Mouse (Mus musculus) spleen, postnatal 4 days (tissue): ENCODE measurements at regions not wholly inside any gene's neighbourhood (a gene's known extent, or its start where the extent isn't known, plus 50 kb on each side); places are given as distances from the start of the nearest gene placed in this dataset.
A peak's percentile ranks its signal among the peaks of the same experiment; 100 is the strongest.
"Not testable (repeated sequence)": the region's sequence is repeated elsewhere in the genome, so short reads cannot be mapped to it uniquely, and the experiment has no call there.

ENCODE experiments used
- DNase-seq, 2 experiments: peaks; one replicate each; pipeline ENCODE4 v3.0.0; 2022; ENCODE audit warnings: low spot score in 2 of 2

DNA sequence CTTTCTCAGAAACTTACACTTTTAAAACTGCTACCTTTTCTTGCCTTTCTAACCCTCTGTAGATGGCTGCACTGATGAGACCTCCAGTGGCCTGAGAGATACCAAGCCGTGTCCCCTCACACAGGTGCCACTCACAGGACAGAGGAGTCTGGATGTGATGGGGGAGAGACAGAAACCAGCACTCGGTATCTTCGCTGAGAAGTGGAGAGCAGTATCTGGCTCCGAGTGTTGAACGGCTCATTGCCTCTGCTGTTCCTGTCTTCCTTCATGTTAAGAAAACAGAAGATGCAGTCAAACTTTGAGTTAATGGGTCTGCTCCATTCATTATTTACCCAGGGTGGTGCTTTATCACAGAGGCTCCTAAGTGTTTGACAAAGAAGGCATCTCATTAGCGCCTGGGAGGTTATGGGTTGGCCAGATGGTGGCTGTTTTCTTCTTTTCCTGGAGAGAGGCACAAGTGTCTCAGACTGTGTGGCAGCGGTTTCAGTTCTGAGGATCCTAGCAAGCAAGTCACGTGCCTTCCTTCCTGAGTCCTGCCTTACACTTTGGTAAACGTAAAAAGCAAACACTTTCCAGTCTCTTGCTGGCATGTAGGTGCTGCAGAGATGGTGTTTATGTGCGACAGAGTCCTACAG lies 248.6 kb downstream of the Sec16b start:
- DNase-seq, result no peak

DNA sequence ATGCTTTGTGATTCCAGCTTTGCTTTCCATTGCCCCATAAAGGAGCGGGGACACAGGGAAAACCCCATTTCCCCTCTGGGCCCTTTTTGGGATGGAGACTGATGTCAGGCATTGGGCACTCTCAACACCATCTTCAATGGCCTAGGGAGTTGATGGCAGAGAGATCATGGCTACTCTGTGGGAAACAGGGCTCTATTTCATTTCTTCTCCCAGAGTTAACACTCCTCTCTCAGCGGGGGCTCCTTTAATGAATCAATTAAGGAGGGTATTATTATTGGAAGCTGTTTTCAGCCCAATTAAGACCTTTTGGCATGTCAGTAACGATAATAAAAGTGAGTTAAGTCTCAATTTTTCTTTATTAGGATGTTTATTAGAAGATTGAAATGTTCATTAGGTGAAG lies 250.4 kb downstream of the Sec16b start:
- DNase-seq, result no peak

DNA sequence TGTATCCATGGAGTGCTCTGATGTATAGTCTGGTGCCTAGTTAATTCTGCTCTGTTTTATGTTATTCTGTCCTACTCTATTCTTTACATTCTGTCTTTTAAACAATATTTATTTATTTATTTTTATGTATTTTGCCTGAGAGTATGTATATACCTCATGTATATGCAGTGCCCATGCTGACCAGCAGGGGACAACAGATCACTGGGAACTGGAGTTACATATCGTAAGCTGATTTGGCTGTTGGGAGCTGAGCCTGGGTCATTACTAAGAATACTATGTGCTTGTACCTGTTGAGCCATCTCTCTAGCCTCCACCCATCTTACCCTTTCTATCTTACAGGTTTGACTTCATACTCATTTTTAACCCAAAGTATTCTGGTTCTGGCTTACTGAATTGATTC lies 251.8 kb downstream of the Sec16b start:
- no peak for DNase-seq

DNA sequence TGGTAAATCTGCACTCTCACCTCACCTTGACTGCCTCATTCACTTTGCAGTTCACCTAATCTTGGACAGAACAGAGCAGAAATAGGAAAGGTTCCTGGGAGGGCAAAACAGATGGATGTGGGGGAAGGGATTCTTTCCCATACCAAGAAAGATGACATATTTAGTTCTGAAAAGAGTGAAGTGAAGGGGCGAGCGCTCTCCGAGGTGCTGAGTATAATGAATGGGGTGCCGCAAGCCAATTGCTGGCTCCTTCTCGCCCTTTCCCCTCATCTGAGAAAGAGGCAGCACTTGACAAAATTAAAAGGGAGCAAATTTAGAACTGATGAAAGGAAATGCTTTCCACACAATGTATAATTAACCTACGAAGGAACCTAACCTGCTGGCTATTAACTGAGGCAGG lies 261.7 kb downstream of the Sec16b start:
- peak in 1 of 2 experiments; percentile 32 for DNase-seq

DNA sequence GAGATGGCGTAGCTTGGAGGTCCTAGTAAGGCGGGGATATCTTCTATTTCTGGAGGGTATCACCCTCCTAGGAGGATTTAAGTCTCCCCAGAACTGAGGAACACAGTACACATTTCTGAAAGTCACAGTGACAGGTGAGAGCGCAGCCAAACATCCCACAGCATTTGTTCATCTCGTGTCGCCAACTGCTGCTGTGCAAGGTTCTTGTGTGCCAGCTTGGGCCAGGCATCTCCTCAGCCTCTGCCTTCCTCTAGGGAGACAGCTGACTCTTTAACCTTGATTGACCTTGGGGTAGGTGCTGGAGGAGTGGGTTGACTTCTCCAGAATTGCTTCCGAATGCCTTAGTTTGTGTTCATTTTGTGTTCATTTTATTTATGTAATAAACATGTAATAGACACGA lies 291.2 kb downstream of the Sec16b start:
- no peak for DNase-seq

DNA sequence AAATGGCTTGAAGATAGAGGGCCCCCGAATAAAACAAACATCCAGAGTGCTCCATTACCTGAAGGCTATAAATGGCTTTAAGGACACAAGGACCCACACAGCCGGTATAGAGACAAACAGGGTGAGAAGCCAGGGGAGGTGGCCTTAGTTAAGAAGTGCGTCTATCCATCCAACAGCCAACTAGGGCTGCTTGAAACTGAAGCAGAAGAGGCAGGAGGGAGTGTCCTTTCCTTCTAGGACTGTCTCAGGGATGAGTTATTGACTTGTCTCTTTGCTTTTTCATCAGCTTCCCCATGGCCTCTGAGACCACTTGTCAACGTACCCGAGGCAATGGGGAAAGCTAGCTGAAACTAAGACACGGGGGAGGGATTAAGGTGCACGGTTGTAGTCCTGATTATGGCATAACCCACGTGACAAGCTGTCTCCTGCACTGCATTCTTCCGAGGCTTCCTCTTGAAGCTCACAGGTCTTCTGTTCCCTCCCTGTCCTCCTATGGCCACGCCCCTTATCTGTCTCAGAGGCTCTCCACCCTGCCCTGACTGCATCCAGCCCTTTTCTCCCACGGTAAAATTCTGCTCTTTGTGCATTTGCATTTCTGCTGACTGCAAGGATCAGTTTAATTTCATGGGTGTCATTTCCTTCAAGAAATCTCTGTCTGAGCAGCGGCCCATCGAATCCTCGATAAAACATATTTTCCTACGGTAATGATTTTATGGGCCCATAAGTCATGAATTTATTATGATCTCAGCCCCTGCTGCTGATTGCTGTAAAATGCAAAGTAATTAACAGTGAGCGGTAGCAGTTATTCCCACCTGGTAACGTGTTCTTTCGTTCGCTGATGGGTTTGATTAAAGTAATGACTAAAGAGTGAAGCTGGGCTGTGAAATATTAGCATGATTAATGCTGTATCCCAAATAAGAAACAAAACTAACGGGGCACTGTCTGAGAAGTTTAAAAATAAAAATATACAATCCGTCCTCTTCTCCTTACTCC lies 292.3 kb downstream of the Sec16b start:
- no peak for DNase-seq

DNA sequence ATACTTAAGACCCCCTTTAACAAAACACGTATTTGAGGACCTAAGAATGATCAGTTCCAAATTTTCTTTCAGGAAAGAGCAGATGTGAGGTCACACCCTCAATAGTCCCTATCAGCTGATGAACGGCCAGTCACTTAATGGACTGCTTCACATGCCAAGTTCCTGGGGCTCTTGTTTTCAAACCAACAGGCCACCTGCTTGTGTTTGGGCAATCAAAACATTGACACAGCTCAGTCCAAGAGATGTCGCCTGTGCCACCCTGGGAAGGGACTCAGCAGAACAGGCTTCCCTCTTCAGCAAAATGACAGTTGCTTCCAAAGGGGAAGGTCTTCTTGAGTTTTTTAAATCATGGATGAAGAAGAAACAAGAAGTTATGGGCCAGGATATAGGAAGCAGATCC lies 294.6 kb downstream of the Sec16b start:
- no peak for DNase-seq

DNA sequence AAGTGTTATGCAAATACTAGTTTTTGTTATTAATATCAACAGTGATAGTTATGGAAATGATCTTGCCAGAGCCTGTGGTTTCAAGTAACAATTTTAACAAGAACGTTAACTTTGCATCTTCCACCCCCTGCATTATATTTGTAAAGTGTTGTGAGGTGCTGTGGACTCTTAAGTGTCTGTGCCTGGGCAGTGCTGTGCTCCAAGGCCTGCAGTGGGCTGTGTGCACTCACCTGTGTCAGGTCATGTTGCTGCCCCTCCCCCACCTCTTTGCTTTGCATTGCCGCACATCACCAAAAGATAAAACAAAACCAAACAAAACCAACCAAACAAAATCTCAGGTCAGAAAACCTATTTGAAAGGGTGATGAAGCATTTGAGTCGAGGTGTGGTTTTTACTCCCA lies 297.7 kb downstream of the Sec16b start:
- no peak for DNase-seq

DNA sequence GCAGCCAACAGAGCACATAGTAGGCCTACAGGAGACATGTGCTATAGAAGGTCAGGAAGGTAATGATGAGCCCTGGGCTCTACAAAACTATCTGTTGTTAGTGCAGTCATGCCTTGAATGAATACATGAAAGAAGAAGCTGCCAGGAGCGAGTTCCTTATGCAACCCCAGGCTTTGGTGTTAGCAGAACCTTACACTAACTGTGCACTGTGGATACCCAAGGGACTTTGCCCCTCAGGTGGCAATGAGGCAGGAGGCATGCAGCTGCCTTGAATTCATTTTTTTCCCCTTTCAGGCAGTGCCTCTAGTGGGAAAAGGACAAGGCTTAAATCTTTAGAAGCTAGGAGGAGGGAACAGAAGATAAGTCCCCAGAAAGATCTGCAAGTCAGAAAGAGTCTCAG lies 299.8 kb downstream of the Sec16b start:
- no peak for DNase-seq

DNA sequence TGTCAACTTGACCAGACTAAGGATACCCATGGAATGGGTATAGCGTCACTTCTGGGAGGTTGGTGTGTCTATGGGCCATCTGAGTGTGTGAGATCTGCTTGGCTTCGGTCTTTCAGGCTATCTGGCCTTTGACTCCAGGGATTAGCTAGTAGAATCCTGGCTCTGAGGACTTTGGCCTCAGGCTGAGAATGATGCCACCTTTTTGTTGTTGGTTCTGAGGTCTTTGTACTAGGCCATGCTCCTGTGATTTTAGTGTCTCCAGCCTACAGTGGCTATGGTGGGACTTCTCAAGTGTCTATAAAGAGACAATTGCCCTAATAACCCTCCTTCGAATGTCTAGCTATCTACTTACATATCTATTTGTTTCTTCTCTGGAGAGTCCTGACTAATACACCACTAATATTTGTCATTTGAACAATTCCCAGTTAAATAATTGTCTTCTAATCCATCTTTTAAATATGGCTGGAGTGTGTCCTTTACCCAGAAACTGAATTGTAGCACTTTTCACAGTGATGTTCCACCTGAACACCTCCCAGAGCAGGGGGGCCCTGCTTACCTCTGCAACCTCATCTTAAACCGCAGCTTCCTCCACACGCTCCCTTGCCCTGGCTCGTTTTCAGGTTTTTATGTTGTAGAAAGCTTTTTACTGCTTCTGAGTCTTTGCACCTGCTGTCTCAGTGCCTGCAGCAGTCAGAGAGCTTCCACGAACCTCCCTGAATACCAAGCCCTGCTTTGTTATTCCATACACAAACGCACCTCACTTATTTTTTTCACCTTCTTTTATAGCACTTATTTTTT lies 303.3 kb downstream of the Sec16b start:
- DNase-seq, result no peak

DNA sequence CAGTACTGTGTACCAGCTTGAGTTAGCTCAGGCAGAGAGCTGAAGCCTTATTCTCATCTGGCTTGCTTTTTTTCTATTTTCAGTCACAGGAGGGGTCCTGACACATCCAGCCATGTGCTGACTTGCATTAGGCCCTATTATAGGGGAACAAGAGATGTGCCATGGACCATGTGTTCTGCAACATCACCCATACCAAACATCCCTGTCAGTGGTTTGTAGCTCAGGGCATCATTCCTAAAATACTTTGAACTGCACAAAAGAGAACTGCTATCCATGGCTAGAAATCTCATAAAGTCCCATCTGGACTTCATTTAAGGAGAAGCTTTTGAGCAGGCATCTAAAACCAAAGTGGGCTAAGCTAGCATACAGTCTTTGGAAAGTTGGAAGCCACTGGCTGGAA lies 304.1 kb downstream of the Sec16b start:
- no peak for DNase-seq

DNA sequence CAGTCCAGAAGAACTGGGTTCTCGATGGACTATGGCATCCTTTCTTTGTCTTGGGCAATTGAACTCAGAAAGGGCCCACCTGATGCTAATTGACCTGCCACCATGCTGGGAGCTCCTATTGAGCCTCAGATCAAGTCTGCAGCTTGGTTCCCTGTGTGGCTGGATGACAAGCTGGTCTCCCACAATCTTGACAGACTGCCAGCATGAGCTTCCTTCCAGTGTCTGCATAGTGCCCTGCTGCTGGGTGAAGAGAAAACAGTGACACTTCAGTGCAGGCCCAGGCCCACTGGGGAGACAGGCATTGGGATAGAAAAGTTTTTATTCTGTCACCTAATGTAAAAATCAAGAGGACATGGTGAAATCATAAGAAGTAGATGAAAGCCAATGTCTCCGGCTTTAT lies 321.4 kb downstream of the Sec16b start:
- no peak for DNase-seq

DNA sequence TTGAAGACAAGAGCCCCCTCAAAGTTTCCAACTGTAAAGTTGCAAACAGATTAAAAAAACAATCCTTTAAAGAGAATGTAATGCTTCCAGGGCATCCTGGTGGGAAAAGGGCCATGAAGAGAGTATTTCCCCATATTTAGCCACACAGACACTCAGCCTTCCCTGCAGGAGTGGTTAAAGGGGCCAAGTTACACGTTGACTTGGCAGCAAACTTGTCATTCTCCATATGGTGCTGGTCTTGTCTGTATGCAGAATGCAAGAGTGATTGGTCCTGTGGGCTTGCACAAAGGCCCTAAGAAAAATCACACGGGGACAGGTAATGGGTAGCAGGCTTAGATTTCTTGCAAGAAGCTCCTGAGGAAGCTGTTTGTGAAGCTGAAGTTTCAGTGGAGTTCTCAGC lies 325.0 kb downstream of the Sec16b start:
- no peak for DNase-seq

DNA sequence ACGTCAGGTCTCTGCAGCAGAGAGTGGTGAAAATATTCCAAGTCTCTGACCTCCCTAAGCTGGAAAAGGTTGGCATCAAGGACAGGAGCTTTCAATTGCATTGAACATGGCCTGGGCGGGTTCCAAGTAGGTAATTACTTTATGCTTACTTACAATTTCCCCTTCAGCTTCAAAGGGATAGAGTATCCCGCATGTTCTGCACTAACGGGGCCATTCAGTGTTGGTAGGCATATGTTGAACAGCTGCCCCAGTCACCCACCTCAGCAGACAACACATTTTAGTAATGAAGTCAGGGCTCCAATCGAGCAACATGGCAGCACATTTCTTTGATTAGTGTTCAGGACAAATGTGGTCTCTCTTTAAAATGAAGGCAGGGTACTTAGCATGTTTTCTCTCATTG lies 366.2 kb downstream of the Sec16b start:
- no peak for DNase-seq

DNA sequence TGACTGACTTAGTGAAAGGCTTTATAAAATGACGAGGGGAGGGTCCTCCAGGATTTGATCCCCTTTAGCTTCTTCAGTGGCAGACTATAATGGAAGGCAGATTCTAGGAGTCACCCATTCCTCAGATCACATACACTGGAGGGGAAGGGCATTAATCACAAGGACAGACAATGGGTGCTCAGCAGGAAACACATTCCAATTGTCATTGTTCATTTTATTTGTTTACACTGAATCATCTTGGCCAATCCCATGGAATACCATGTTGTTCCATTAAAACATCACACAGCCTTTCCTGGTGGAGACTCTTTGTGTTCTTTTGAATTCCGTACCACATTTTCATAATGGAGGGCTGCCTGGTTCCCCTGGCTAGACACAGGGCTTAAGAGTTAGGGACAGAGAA lies 368.5 kb downstream of the Sec16b start:
- DNase-seq, result no peak

DNA sequence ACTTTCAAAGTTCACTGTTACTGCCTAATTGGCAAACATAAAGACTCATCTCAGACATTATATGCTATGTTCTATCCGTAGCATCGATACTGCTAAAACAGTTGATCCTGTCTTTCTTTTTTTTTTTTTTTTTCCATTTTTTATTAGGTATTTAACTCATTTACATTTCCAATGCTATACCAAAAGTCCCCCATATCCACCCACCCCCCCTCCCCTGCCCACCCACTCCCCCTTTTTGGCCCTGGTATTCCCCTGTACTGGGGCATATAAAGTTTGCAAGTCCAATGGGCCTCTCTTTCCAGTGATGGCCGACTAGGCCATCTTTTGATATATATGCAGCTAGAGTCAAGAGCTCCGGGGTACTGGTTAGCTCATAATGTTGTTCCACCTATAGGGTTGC lies 370.6 kb downstream of the Sec16b start:
- DNase-seq, result not testable (repeated sequence)

DNA sequence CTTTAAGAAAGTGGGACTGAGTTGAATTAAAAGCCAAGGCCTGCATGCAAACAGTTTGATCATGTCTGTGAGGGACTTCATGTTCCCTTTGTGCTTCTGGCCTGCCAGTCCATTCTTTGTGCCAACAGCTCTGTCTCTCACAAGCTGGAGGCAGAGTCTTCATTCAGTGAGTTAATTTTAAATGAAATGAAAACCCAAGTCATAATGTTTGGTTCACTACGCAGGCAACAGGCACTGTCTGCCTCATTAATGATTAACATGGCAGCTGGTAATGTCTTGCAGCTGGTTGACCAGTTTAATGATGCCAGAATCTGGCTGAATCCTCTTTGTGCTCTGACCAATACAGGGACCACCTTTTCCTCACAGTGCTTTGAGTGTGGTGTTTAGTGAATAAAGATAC lies 380.6 kb downstream of the Sec16b start:
- DNase-seq, result no peak

DNA sequence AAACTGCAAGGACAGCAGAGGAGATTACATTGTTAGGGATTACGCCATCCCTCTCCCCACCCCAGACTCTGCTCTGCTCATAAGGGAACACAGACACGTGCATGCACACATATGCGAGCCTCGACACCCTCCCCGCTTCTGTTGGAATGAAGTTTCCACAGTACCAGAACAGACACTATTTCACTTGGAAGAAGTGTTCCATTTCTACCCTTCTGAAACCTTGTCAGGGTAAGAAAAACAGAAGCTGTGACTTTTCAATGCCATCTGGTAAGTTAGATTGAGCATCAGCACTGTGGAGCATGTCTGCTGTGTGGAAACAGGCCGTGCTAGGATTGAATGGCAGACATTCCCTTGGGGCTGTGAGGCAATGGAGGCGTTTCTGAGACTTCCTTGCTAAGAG lies 382.0 kb downstream of the Sec16b start:
- no peak for DNase-seq

DNA sequence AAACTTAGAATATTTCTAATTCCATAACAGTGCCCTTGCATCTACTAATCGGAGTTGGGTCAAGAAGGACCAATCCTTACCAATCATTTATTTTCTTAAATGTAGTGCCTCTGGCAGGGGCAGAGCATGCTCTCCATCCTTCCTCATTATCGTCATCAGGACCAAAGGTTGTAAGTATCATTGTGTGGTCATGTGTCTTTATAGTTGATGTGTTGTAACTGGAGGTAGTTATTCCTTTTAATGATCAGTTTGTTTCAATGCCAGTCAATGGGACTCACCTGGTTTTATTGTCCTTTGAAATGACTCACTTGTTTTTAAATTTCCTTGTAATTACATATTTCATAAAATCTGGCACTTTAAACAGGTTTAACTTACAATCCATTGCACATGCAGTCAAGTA lies 399.6 kb downstream of the Sec16b start:
- no peak for DNase-seq

DNA sequence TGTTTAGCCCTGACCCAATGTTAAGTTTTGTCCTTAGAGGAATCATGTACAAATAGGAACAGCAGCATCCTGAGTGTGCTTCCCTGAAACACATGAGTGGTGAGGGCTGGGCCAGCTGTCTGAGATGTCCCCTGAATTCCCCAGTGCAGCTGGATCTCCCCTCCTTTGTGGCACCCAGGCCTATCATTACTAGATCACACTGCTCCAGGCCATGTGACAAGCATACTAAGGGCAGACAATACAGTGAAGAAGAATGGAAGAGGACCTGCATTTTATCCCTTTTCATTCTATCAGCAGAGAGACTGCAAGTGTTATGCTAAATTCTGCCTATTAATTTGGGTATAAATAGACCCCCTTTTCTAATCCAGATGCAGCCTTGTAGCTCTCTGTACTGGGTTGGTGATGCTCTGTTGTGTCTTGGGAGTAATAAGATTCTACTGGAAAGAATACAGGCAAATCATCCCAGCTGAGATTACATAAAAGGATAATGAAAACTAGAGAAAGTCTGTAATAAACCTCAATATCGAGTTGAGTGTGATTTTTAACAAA lies 418.3 kb downstream of the Brinp2 start:
- DNase-seq, result no peak

DNA sequence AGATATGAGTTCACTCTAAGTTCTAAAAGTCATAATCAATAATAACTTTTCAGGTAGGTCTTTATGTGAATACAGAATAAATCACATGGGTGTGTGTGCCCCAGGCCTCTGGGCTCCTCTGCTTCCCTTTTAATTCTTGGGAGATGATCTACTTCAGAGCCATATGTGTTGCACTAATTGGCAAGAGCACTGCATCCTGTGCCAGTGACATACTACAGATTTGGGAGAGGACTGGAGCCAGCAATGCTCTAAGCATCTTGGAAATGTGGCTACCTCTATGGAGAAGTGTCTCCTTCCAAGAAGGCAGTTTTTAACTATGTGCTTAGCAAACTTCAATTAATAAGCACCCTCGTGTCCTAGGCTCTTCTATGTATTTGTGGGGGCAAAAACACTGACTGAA lies 416.6 kb downstream of the Brinp2 start:
- DNase-seq, result no peak

DNA sequence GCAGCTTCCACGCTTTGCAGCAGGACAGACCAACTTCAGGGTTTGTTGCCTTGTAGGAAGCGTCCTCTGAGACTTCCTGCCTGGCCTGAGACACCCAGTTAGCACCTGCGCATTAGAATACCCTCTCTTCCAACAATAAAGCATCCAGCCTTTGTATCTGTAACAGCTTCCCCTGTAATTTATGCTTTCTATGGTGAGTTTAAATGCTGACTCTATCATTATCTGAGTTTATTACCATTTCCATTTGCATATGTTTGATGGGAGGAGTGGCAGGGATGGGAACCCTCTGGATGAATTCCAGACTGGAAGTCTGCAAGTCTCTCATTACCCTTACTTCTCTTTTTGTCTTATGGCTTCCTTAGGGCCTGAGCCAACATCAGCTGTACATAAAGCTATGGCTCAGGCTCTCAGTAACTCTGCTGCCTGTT lies 415.8 kb downstream of the Brinp2 start:
- DNase-seq, result no peak
